Mouse (Mus musculus) myocyte (in vitro differentiated cells): ENCODE data around the gene Ino80b. TPM values are rescaled to one million over a fixed set of nuclear protein-coding genes. Genes with fewer than 3 reads are reported as not detected.

Source experiments
- H3K27me3 ChIP-seq: one replicate; pipeline ENCODE4 v1.6.1; 2011; ENCODE audit not compliant: control insufficient read depth, insufficient read depth, insufficient read length
- H3K36me3 ChIP-seq: one replicate; pipeline ENCODE4 v1.6.1; 2011; ENCODE audit not compliant: control insufficient read depth, insufficient read depth
- H3K4me2 ChIP-seq: one replicate; pipeline ENCODE4 v1.6.1; 2011; ENCODE audit warnings: low read depth, control low read depth
- H3K4me3 ChIP-seq: one replicate; pipeline ENCODE4 v1.5.1; 2011; ENCODE audit warnings: mild to moderate bottlenecking, control low read depth, moderate library complexity
- H3K79me2 ChIP-seq: one replicate; pipeline ENCODE4 v1.6.1; 2011; ENCODE audit not compliant: control insufficient read depth, insufficient read depth
- H3ac ChIP-seq: one replicate; pipeline ENCODE4 v1.6.1; 2011; ENCODE audit not compliant: control insufficient read depth, insufficient read length
- CEBPB ChIP-seq: IDR thresholded peaks from 2 replicates; pipeline ENCODE4 v1.6.1; 2011; ENCODE audit warnings: mild to moderate bottlenecking, moderate library complexity; ENCODE audit not compliant: poor library complexity, insufficient read depth, severe bottlenecking
- E2F4 ChIP-seq: IDR thresholded peaks from one replicate; pipeline ENCODE4 v1.6.1; 2011; ENCODE audit warnings: mild to moderate bottlenecking, control low read depth, moderate library complexity; ENCODE audit not compliant: insufficient read depth
- MAX ChIP-seq: IDR thresholded peaks from one replicate; pipeline ENCODE4 v1.6.1; 2011; ENCODE audit warnings: low read depth, mild to moderate bottlenecking, control low read depth
- MYOD1 ChIP-seq, 3 experiments: IDR thresholded peaks; one replicate each; pipeline ENCODE4 v1.6.1; 2011; ENCODE audit warnings: control low read depth in 2 of 3, low read depth in 2 of 3, mild to moderate bottlenecking in 2 of 3, moderate library complexity in 1 of 3; ENCODE audit not compliant: insufficient read length in 2 of 3, control insufficient read depth in 1 of 3
- MYOG ChIP-seq, 3 experiments: IDR thresholded peaks; one replicate each; pipeline ENCODE4 v1.6.1; 2011; ENCODE audit warnings: control low read depth in 2 of 3, low read depth in 2 of 3, mild to moderate bottlenecking in 2 of 3; ENCODE audit not compliant: insufficient read length in 2 of 3, control insufficient read depth in 1 of 3, insufficient read depth in 1 of 3
- POLR2A ChIP-seq: IDR thresholded peaks from one replicate; pipeline ENCODE4 v1.6.1; 2011; ENCODE audit warnings: low read depth, mild to moderate bottlenecking, control low read depth, moderate library complexity; ENCODE audit not compliant: insufficient read length
- POLR2AphosphoS2 ChIP-seq: IDR thresholded peaks from one replicate; pipeline ENCODE4 v1.6.1; 2011; ENCODE audit warnings: low read depth, control low read depth; ENCODE audit not compliant: insufficient read length
- REST ChIP-seq: IDR thresholded peaks from one replicate; pipeline ENCODE4 v1.6.1; 2011; ENCODE audit warnings: mild to moderate bottlenecking, control low read depth, moderate library complexity; ENCODE audit not compliant: insufficient read depth, insufficient read length
- SRF ChIP-seq: IDR thresholded peaks from one replicate; pipeline ENCODE4 v1.6.1; 2011; ENCODE audit warnings: low read depth; ENCODE audit not compliant: control insufficient read depth, insufficient read length
- TCF12 ChIP-seq: IDR thresholded peaks from one replicate; pipeline ENCODE4 v1.6.1; 2011; ENCODE audit warnings: mild to moderate bottlenecking, control low read depth; ENCODE audit not compliant: poor library complexity, insufficient read depth, severe bottlenecking
- TCF3 ChIP-seq: IDR thresholded peaks from one replicate; pipeline ENCODE4 v1.6.1; 2011; ENCODE audit warnings: low read depth, control low read depth; ENCODE audit not compliant: insufficient read length
- USF1 ChIP-seq: IDR thresholded peaks from one replicate; pipeline ENCODE4 v1.6.1; 2011; ENCODE audit warnings: low read depth, mild to moderate bottlenecking, control low read depth, moderate library complexity
- polyA plus RNA-seq: library from polyadenylated mRNA; unstranded; fragments of >200 nt; fragmentation: generic; extraction: Trizol; gene quantifications from one replicate; pipeline ENCODE4 v1.2.1, GENCODE M21; 2012; ENCODE audit warnings: missing spikeins

Ino80b gene
- polyA plus RNA-seq, 1 experiment = 38.3 TPM

- Histone ChIP-seq H3K4me3 (peak overlapping the region; percentile 17), H3K36me3 (peaks cover 3% of the 10 kb centered on the region), H3ac (no peak overlapping the region), H3K4me2 (peak overlapping the region; percentile 72), H3K27me3 (no peaks in the 10 kb centered on the region), H3K79me2 (peaks cover 52% of the 10 kb centered on the region)
- TF ChIP-seq POLR2AphosphoS2 = no peak
- TF ChIP-seq USF1 = no peak
These were observed 17.7 kb upstream of the Ino80b start for GRCm38 (mm10) chr6:83142886-83143285.

DNA sequence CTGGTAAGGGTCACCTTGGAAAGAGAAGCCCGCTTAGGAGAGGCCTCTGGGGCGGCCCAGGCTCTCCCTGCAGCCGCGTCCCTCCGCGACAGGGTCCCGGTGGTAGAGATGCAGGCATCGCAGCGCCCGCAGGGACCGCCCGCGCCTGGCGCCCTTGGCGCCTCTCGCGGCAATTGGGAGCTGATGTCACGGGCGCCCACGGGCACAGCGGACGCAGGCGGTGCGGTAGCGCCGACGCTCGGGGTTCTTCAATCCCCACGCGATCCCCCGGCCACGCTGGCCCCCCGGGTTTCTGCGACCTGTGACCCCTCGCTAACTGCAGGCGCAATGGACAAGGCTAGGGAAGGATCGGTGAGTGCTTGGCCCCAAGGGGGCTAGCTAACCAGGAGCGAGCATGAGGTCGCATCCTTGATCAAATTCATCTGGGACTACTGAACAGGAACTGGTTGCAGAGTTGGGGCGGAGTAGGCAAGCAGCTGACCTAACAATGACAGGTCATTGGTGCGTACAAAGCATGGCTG lies 17.0 kb upstream of the Ino80b start:
- Histone ChIP-seq H3K4me3 (peak overlapping the region; percentile 17), H3K27me3 (no peaks in the 10 kb centered on the region), H3K4me2 (peak overlapping the region; percentile 72), H3K36me3 (peaks cover 3% of the 10 kb centered on the region), H3ac (no peak overlapping the region), H3K79me2 (peaks cover 52% of the 10 kb centered on the region)
- TF ChIP-seq MYOD1 (IDR thresholded peaks at IDR 0.05; ENCODE audit: control insufficient read depth in 1 of 3, insufficient read length in 2 of 3, low read depth in 2 of 3) = peak in 1 of 3 experiments; percentile 6
- no peak for TF ChIP-seq E2F4
- TF ChIP-seq TCF12 = no peak
- peak; percentile 26 for TF ChIP-seq POLR2A
- no peak for TF ChIP-seq SRF
- TF ChIP-seq POLR2AphosphoS2 = peak; percentile 75
- TF ChIP-seq USF1 = peak; percentile 49
- no peak for TF ChIP-seq CEBPB
- no peak for TF ChIP-seq TCF3
- no peak for TF ChIP-seq REST

GRCm38 (mm10) chr6:83141636-83142035 lies 16.4 kb upstream of the Ino80b start:
- Histone ChIP-seq H3ac (no peak overlapping the region), H3K36me3 (peaks cover under 1% of the 10 kb centered on the region), H3K4me2 (peak overlapping the region; percentile 72), H3K4me3 (peak overlapping the region; percentile 17), H3K27me3 (no peaks in the 10 kb centered on the region), H3K79me2 (peaks cover 52% of the 10 kb centered on the region)
- TF ChIP-seq POLR2AphosphoS2 (peak; percentile 11), MAX (no peak)

- H3K4me3 ChIP-seq = no peak overlapping the region
- no peak overlapping the region for H3ac ChIP-seq
- no peak overlapping the region for H3K4me2 ChIP-seq
- TF ChIP-seq CEBPB (no peak), USF1 (no peak), MYOG (IDR thresholded peaks at IDR 0.05; ENCODE audit: control insufficient read depth in 1 of 3, insufficient read depth in 1 of 3, insufficient read length in 2 of 3, low read depth in 2 of 3) (no peak), TCF3 (no peak), SRF (no peak), TCF12 (no peak), MAX (no peak), REST (no peak), POLR2AphosphoS2 (no peak), E2F4 (no peak), MYOD1 (IDR thresholded peaks at IDR 0.05; ENCODE audit: control insufficient read depth in 1 of 3, insufficient read length in 2 of 3, low read depth in 2 of 3) (no peak), POLR2A (no peak)
- no peaks in the 10 kb centered on the region for H3K36me3 ChIP-seq
- H3K27me3 ChIP-seq = no peaks in the 10 kb centered on the region
- H3K79me2 ChIP-seq = peaks cover 55% of the 10 kb centered on the region
These were observed 14.8 kb upstream of the Ino80b start for GRCm38 (mm10) chr6:83140044-83140443.

DNA sequence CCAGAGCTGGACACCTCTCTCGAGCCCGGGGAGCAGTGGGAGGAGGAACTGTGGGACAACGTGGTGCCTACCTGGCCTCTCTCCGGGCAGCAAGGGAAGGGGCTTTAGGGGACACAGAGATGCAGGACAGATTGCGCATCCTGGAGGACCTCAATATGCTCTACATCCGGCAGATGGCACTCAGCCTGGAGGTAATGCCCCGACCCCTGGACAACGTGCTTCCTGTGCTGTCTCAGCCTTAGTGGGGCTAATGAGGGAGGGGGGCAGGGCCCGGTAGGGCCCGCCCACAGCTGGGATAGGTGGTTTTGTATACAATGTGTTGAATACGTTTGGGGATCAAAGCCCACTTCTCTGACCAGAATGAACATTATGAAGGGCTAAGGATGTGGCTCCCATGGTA lies 12.8 kb upstream of the Ino80b start:
- Histone ChIP-seq H3K4me3 (peak overlapping the region; percentile 88), H3K79me2 (peaks cover 45% of the 10 kb centered on the region), H3K36me3 (no peaks in the 10 kb centered on the region), H3K4me2 (peak overlapping the region; percentile 84), H3ac (peak overlapping the region; percentile 52), H3K27me3 (no peaks in the 10 kb centered on the region)
- TF ChIP-seq MYOD1 (IDR thresholded peaks at IDR 0.05; ENCODE audit: control insufficient read depth in 1 of 3, insufficient read length in 2 of 3, low read depth in 2 of 3) = peak in 1 of 3 experiments; percentile 13
- TF ChIP-seq SRF = no peak
- TF ChIP-seq MAX = no peak
- TF ChIP-seq POLR2AphosphoS2 = peak; percentile 48

GRCm38 (mm10) chr6:83137576-83137950 lies 12.3 kb upstream of the Ino80b start:
- Histone ChIP-seq H3K36me3 (no peaks in the 10 kb centered on the region), H3K4me2 (peak overlapping the region; percentile 84), H3K27me3 (no peaks in the 10 kb centered on the region), H3ac (peak overlapping the region; percentile 52), H3K4me3 (peak overlapping the region; percentile 88), H3K79me2 (peaks cover 42% of the 10 kb centered on the region)
- TF ChIP-seq MYOG (IDR thresholded peaks at IDR 0.05; ENCODE audit: control insufficient read depth in 1 of 3, insufficient read depth in 1 of 3, insufficient read length in 2 of 3, low read depth in 2 of 3) (peak; percentile 51 to 85 (median 67)), SRF (no peak), POLR2AphosphoS2 (peak; percentile 89), TCF12 (peak; percentile 90), E2F4 (no peak), POLR2A (peak; percentile 75), TCF3 (peak; percentile 95), MYOD1 (IDR thresholded peaks at IDR 0.05; ENCODE audit: control insufficient read depth in 1 of 3, insufficient read length in 2 of 3, low read depth in 2 of 3) (peak; percentile 72 to 99 (median 99)), CEBPB (no peak), REST (no peak), MAX (no peak), USF1 (no peak)
